Mouse (Mus musculus) olfactory bulb, adult 2 months (tissue): ENCODE data around the gene Pvr.

Experiments
- CTCF ChIP-seq: fragments of 200-500 bp; IDR thresholded peaks from 2 replicates; pipeline ENCODE4 v1.5.1; 2012; ENCODE audit warnings: low read depth, mild to moderate bottlenecking, low read length, moderate library complexity; ENCODE audit not compliant: insufficient read depth
- POLR2A ChIP-seq: fragments of 200-500 bp; IDR thresholded peaks from 2 replicates; pipeline ENCODE4 v1.6.1; 2012; ENCODE audit warnings: mild to moderate bottlenecking, low read depth, low read length, moderate library complexity; ENCODE audit not compliant: insufficient read depth

DNA sequence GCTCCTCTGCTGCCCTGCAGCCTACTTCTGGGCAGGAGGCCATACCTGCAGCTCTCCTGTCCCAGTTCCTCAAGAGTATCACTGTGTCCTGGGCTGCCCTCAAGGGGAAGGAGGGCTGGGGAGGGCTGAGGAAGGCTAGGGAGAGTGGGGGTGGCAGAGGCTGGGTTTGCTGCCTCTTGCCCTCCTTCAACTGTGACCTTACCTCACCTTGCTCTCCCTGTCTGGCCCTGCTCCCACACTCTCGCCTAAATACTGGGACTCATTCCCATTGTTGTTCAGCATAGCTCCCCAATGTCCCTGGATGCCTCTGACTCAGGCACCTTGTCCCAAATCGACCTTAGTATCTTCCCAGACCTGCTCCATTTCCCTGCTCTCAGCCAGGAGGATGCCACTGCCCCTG lies 56.7 kb downstream of the Pvr start:
- TF ChIP-seq CTCF (no peak), POLR2A (no peak)
